Mouse (Mus musculus) testis, adult 2 months (tissue): ENCODE data around the gene Btbd9.

Experiments used
- CTCF ChIP-seq: fragments of 200-500 bp; IDR thresholded peaks from 2 replicates; pipeline ENCODE4 v1.5.1; 2012; ENCODE audit warnings: low read depth, mild to moderate bottlenecking, inconsistent platforms, low read length, moderate library complexity; ENCODE audit not compliant: control insufficient read depth, insufficient read depth, insufficient replicate concordance
- POLR2A ChIP-seq: fragments of 200-500 bp; IDR thresholded peaks from 2 replicates; pipeline ENCODE4 v1.6.1; 2012; ENCODE audit warnings: low read depth, mild to moderate bottlenecking, inconsistent platforms, low read length, moderate library complexity; ENCODE audit not compliant: control insufficient read depth

DNA sequence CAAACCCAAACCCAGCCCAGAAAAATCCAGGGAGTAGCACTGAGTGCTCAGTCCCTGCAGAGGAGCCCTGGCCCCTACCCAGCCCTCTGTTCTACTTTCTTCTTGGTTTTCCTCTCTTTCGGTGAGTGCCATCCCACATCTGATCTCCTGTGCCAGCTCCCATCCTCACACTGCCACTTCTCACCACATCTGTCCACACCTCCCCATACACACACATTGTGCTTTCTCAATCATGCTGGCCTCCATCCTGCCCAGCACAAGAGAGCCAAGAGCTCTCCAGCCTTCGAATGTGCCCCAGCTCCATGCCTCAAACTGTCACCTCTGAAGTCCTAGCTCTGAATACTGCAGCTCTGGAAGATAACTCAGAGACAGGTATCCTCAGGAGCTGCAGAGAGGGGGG is 271.5 kb downstream of the Btbd9 start:
- TF ChIP-seq CTCF (no peak), POLR2A (no peak)
